Mouse (Mus musculus): ENCODE results near the gene Cabp1.
"Not testable (repeated sequence)": the region's sequence is repeated elsewhere in the genome, so short reads cannot be mapped to it uniquely, and the experiment has no call there.

Cabp1 gene

GRCm38 (mm10) chr5:115152132-115152956, 41.8 kb downstream of the Cabp1 start:
- no peak for DNase-seq (ENCODE audit: extremely low spot score, low read depth, low spot score)

GRCm38 (mm10) chr5:115151457-115151856, 42.7 kb downstream of the Cabp1 start:
- no peak for DNase-seq (ENCODE audit: extremely low spot score, low read depth, low spot score)

- no peak for DNase-seq (ENCODE audit: extremely low spot score, low read depth, low spot score)
These were observed 43.2 kb downstream of the Cabp1 start for GRCm38 (mm10) chr5:115150991-115151390.

GRCm38 (mm10) chr5:115149675-115150459, 44.3 kb downstream of the Cabp1 start:
- no peak for DNase-seq (ENCODE audit: extremely low spot score, low read depth, low spot score)

- not testable (repeated sequence) for DNase-seq (ENCODE audit: extremely low spot score, low read depth, low spot score)
These were observed 45.3 kb downstream of the Cabp1 start for GRCm38 (mm10) chr5:115148872-115149271.

GRCm38 (mm10) chr5:115148378-115148777, 45.8 kb downstream of the Cabp1 start:
- no peak for DNase-seq (ENCODE audit: extremely low spot score, low read depth, low spot score)

GRCm38 (mm10) chr5:115147388-115147787, 46.8 kb downstream of the Cabp1 start:
- no peak for DNase-seq (ENCODE audit: extremely low spot score, low read depth, low spot score)

GRCm38 (mm10) chr5:115146747-115147130, 47.4 kb downstream of the Cabp1 start:
- DNase-seq (ENCODE audit: extremely low spot score, low read depth, low spot score): no peak

GRCm38 (mm10) chr5:115145976-115146746, 48.0 kb downstream of the Cabp1 start:
- no peak for DNase-seq (ENCODE audit: extremely low spot score, low read depth, low spot score)

- no peak for DNase-seq (ENCODE audit: extremely low spot score, low read depth, low spot score)
These were observed 48.8 kb downstream of the Cabp1 start for GRCm38 (mm10) chr5:115145253-115145968.

GRCm38 (mm10) chr5:115144471-115144870, 49.7 kb downstream of the Cabp1 start:
- DNase-seq (ENCODE audit: extremely low spot score, low read depth, low spot score): no peak

GRCm38 (mm10) chr5:115143552-115143951, 50.6 kb downstream of the Cabp1 start:
- DNase-seq (ENCODE audit: extremely low spot score, low read depth, low spot score): no peak

GRCm38 (mm10) chr5:115142166-115142697, 51.9 kb downstream of the Cabp1 start:
- DNase-seq (ENCODE audit: extremely low spot score, low read depth, low spot score): no peak

GRCm38 (mm10) chr5:115140726-115141125, 53.5 kb downstream of the Cabp1 start:
- no peak for DNase-seq (ENCODE audit: extremely low spot score, low read depth, low spot score)

GRCm38 (mm10) chr5:115139124-115139523, 55.1 kb downstream of the Cabp1 start:
- no peak for DNase-seq (ENCODE audit: extremely low spot score, low read depth, low spot score)

GRCm38 (mm10) chr5:115134234-115135165, 59.7 kb downstream of the Cabp1 start, which contains the start of gene Unc119b:
Unc119b (minus strand) TSS chr5:115134975.
- no peak for DNase-seq (ENCODE audit: extremely low spot score, low read depth, low spot score)

GRCm38 (mm10) chr5:115133358-115134066, 60.7 kb downstream of the Cabp1 start:
- DNase-seq (ENCODE audit: extremely low spot score, low read depth, low spot score): no peak

GRCm38 (mm10) chr5:115132465-115132864, 61.7 kb downstream of the Cabp1 start:
- no peak for DNase-seq (ENCODE audit: extremely low spot score, low read depth, low spot score)

- no peak for DNase-seq (ENCODE audit: extremely low spot score, low read depth, low spot score)
These were observed 64.9 kb downstream of the Cabp1 start for GRCm38 (mm10) chr5:115129328-115129727.

Measured in hindlimb bud, embryonic 11.5 days (tissue).